Mouse (Mus musculus) layer of hippocampus, adult 18-20 months (tissue): ENCODE data around the gene Sntb2. TPM values are rescaled to one million over a fixed set of nuclear protein-coding genes. Genes with fewer than 3 reads are reported as not detected.
A peak's percentile ranks its signal among the peaks of the same experiment; 100 is the strongest.

Source experiments
- DNase-seq, 2 experiments: peaks; one replicate each; pipeline ENCODE4 v3.0.0; 2022; ENCODE audit warnings: low spot score in 2 of 2
- total RNA-seq, 2 experiments: library from RNA; stranded (reverse); gene quantifications; 2 replicates each; pipeline ENCODE4 v1.2.3; 2021

Gene Sntb2
- total RNA-seq, 2 experiments from 2014 or later = 22.6 to 26.3 TPM

GRCm38 (mm10) chr8:106929155-106929913, 6.2 kb upstream of the Sntb2 start:
- DNase-seq = no peak

- DNase-seq = no peak
These were observed 5.6 kb upstream of the Sntb2 start for GRCm38 (mm10) chr8:106929921-106930320.

- no peak for DNase-seq
These were observed 3.0 kb upstream of the Sntb2 start for GRCm38 (mm10) chr8:106932376-106933065.

GRCm38 (mm10) chr8:106933506-106934143, 1.9 kb upstream of the Sntb2 start:
- DNase-seq = no peak

- no peak for DNase-seq
These were observed 1.1 kb upstream of the Sntb2 start for GRCm38 (mm10) chr8:106934226-106934977.

GRCm38 (mm10) chr8:106935899-106936477, 438 bp downstream of the Sntb2 start:
- DNase-seq = peak; percentile 31 to 42

GRCm38 (mm10) chr8:106936478-106937051, 1.0 kb downstream of the Sntb2 start:
- DNase-seq = peak; percentile 29 to 54

- no peak for DNase-seq
These were observed 1.7 kb downstream of the Sntb2 start for GRCm38 (mm10) chr8:106937081-106937800.

- DNase-seq = no peak
These were observed 6.3 kb downstream of the Sntb2 start for GRCm38 (mm10) chr8:106941806-106942205.

- DNase-seq = no peak
These were observed 8.4 kb downstream of the Sntb2 start for GRCm38 (mm10) chr8:106943874-106944418.

- no peak for DNase-seq
These were observed 9.2 kb downstream of the Sntb2 start for GRCm38 (mm10) chr8:106944756-106945155.

GRCm38 (mm10) chr8:106948678-106949243, 13.2 kb downstream of the Sntb2 start:
- no peak for DNase-seq

- no peak for DNase-seq
These were observed 16.2 kb downstream of the Sntb2 start for GRCm38 (mm10) chr8:106951707-106952106.

GRCm38 (mm10) chr8:106953571-106953970, 18.0 kb downstream of the Sntb2 start:
- DNase-seq = no peak

- DNase-seq = no peak
These were observed 21.5 kb downstream of the Sntb2 start for GRCm38 (mm10) chr8:106957086-106957485.

GRCm38 (mm10) chr8:106958212-106958611, 22.7 kb downstream of the Sntb2 start:
- no peak for DNase-seq

GRCm38 (mm10) chr8:106959626-106960025, 24.1 kb downstream of the Sntb2 start:
- no peak for DNase-seq

GRCm38 (mm10) chr8:106962322-106962721, 26.8 kb downstream of the Sntb2 start:
- DNase-seq = no peak

- no peak for DNase-seq
These were observed 27.8 kb downstream of the Sntb2 start for GRCm38 (mm10) chr8:106963365-106963764.
